Mouse (Mus musculus) MEL (cell line): ENCODE measurements around the gene Gm20388. TPM values are rescaled to one million over a fixed set of nuclear protein-coding genes. Genes with fewer than 3 reads are reported as not detected.

Experiments
- DNase-seq: peaks from one replicate; pipeline ENCODE4 v3.0.0; 2011; ENCODE audit warnings: low read depth, low spot score
- H3K27ac ChIP-seq: 2 replicates; pipeline ENCODE4 v1.5.1; 2012; ENCODE audit warnings: low read depth, mild to moderate bottlenecking, control low read depth, low read length, moderate library complexity; ENCODE audit not compliant: control insufficient read depth
- H3K27me3 ChIP-seq, 2 experiments: fragments of 150-350 bp in 1 of 2; sonication (generic) in 1 of 2; 2 replicates each; pipeline ENCODE4 v1.6.1; 2012; ENCODE audit warnings: low read length in 2 of 2, mild to moderate bottlenecking in 2 of 2, improper control_type of control experiment in 1 of 2, moderate library complexity in 1 of 2; ENCODE audit not compliant: insufficient read depth in 2 of 2, control insufficient read depth in 1 of 2
- H3K36me3 ChIP-seq, 2 experiments: 2 replicates each; pipeline ENCODE4 v1.6.1; 2012 to 2014; ENCODE audit warnings: low read length in 2 of 2, improper control_type of control experiment in 1 of 2, inconsistent platforms in 1 of 2, mild to moderate bottlenecking in 1 of 2; ENCODE audit not compliant: insufficient read depth in 2 of 2, control insufficient read depth in 1 of 2
- H3K4me1 ChIP-seq, 2 experiments: fragments of 150-350 bp in 1 of 2; sonication (generic) in 1 of 2; 2 replicates each; pipeline ENCODE4 v1.6.1; 2012; ENCODE audit warnings: low read length in 2 of 2, improper control_type of control experiment in 1 of 2, mild to moderate bottlenecking in 1 of 2; ENCODE audit not compliant: insufficient read depth in 2 of 2, control insufficient read depth in 1 of 2
- H3K4me3 ChIP-seq, 2 experiments: fragments of 150-350 bp in 1 of 2; sonication (generic) in 1 of 2; 2 replicates each; pipeline ENCODE4 v1.5.1; 2012; ENCODE audit warnings: low read depth in 2 of 2, low read length in 2 of 2, mild to moderate bottlenecking in 2 of 2, moderate library complexity in 2 of 2, control low read depth in 1 of 2, improper control_type of control experiment in 1 of 2; ENCODE audit not compliant: control insufficient read depth in 1 of 2, insufficient read depth in 1 of 2
- H3K79me2 ChIP-seq: 2 replicates; pipeline ENCODE4 v1.6.1; 2012; ENCODE audit warnings: mild to moderate bottlenecking, low read length, moderate library complexity; ENCODE audit not compliant: control insufficient read depth, poor library complexity, insufficient read depth
- H3K9ac ChIP-seq: 2 replicates; pipeline ENCODE4 v1.6.1; 2012; ENCODE audit warnings: low read depth, mild to moderate bottlenecking, control low read depth, low read length, moderate library complexity; ENCODE audit not compliant: control insufficient read depth, poor library complexity, severe bottlenecking
- H3K9me3 ChIP-seq: fragments of 150-350 bp; sonication (generic); replicated peaks from 2 replicates; pipeline ENCODE4 v1.6.1; 2012; ENCODE audit warnings: mild to moderate bottlenecking, low read length, improper control_type of control experiment, moderate library complexity; ENCODE audit not compliant: insufficient read depth
- BHLHE40 ChIP-seq: IDR thresholded peaks from 2 replicates; pipeline ENCODE4 v1.6.1; 2012; ENCODE audit warnings: low read depth, mild to moderate bottlenecking, inconsistent platforms, low read length, improper control_type of control experiment, borderline replicate concordance
- CHD1 ChIP-seq: IDR thresholded peaks from 2 replicates; pipeline ENCODE4 v1.6.1; 2012; ENCODE audit warnings: low read depth, mild to moderate bottlenecking, inconsistent platforms, low read length, improper control_type of control experiment
- CHD2 ChIP-seq: IDR thresholded peaks from 2 replicates; pipeline ENCODE4 v1.6.1; 2011; ENCODE audit warnings: low read length, improper control_type of control experiment
- CTCF ChIP-seq, 3 experiments: IDR thresholded peaks in 2 of 3; conservative IDR thresholded peaks in 1 of 3; 2 replicates each; pipeline ENCODE4 v1.5.1; 2011 to 2012; ENCODE audit warnings: low read length in 3 of 3, low read depth in 2 of 3, mild to moderate bottlenecking in 2 of 3, improper control_type of control experiment in 1 of 3, inconsistent platforms in 1 of 3, mixed read lengths in 1 of 3, moderate library complexity in 1 of 3; ENCODE audit not compliant: control insufficient read depth in 1 of 3, insufficient read depth in 1 of 3, poor library complexity in 1 of 3, severe bottlenecking in 1 of 3
- ELF1 ChIP-seq: IDR thresholded peaks from 2 replicates; pipeline ENCODE4 v1.6.1; 2014; ENCODE audit warnings: low read depth, mild to moderate bottlenecking, inconsistent platforms, low read length, improper control_type of control experiment, moderate library complexity
- EP300 ChIP-seq, 2 experiments: IDR thresholded peaks; 2 replicates each; pipeline ENCODE4 v1.6.1; 2011; ENCODE audit warnings: improper control_type of control experiment in 2 of 2, low read length in 2 of 2, low read depth in 1 of 2, mild to moderate bottlenecking in 1 of 2
- ETS1 ChIP-seq: IDR thresholded peaks from 2 replicates; pipeline ENCODE4 v1.6.1; 2012; ENCODE audit warnings: low read depth, mild to moderate bottlenecking, inconsistent platforms, low read length, improper control_type of control experiment, moderate library complexity
- GABPA ChIP-seq: IDR thresholded peaks from 2 replicates; pipeline ENCODE4 v1.6.1; 2012; ENCODE audit warnings: low read depth, mild to moderate bottlenecking, inconsistent platforms, low read length, improper control_type of control experiment, moderate library complexity
- HCFC1 ChIP-seq: IDR thresholded peaks from 2 replicates; pipeline ENCODE4 v1.6.1; 2012; ENCODE audit warnings: low read depth, mild to moderate bottlenecking, inconsistent platforms, low read length, improper control_type of control experiment, moderate library complexity
- MAFK ChIP-seq: IDR thresholded peaks from 2 replicates; pipeline ENCODE4 v1.6.1; 2011; ENCODE audit warnings: low read depth, mild to moderate bottlenecking, low read length, improper control_type of control experiment, borderline replicate concordance
- MAZ ChIP-seq: IDR thresholded peaks from 2 replicates; pipeline ENCODE4 v1.6.1; 2012; ENCODE audit warnings: low read depth, mild to moderate bottlenecking, inconsistent platforms, low read length, improper control_type of control experiment
- MXI1 ChIP-seq: IDR thresholded peaks from 2 replicates; pipeline ENCODE4 v1.6.1; 2011; ENCODE audit warnings: mild to moderate bottlenecking, low read depth, low read length, improper control_type of control experiment
- MYB ChIP-seq: IDR thresholded peaks from 2 replicates; pipeline ENCODE4 v1.6.1; 2011; ENCODE audit warnings: mild to moderate bottlenecking, low read depth, low read length, improper control_type of control experiment
- NELFE ChIP-seq: IDR thresholded peaks from 2 replicates; pipeline ENCODE4 v1.6.1; 2011; ENCODE audit warnings: low read depth, low read length, improper control_type of control experiment
- POLR2A ChIP-seq, 2 experiments: IDR thresholded peaks; 2 replicates each; pipeline ENCODE4 v1.6.1; 2011 to 2012; ENCODE audit warnings: low read length in 2 of 2, mild to moderate bottlenecking in 2 of 2, control low read depth in 1 of 2, improper control_type of control experiment in 1 of 2, low read depth in 1 of 2, moderate library complexity in 1 of 2; ENCODE audit not compliant: control insufficient read depth in 1 of 2, insufficient read depth in 1 of 2, poor library complexity in 1 of 2
- POLR2AphosphoS2 ChIP-seq: IDR thresholded peaks from 2 replicates; pipeline ENCODE4 v1.6.1; 2011; ENCODE audit warnings: low read length, improper control_type of control experiment
- POLR2AphosphoS5 ChIP-seq: IDR thresholded peaks from 2 replicates; pipeline ENCODE4 v1.6.1; 2012; ENCODE audit warnings: low read depth, borderline replicate concordance, mild to moderate bottlenecking, inconsistent platforms, low read length, moderate library complexity, mixed read lengths
- RAD21 ChIP-seq: IDR thresholded peaks from 2 replicates; pipeline ENCODE4 v1.6.1; 2011; ENCODE audit warnings: mild to moderate bottlenecking, low read depth, low read length, improper control_type of control experiment
- RCOR1 ChIP-seq: IDR thresholded peaks from 2 replicates; pipeline ENCODE4 v1.6.1; 2012; ENCODE audit warnings: low read depth, mild to moderate bottlenecking, inconsistent platforms, low read length, improper control_type of control experiment
- SIN3A ChIP-seq: IDR thresholded peaks from 2 replicates; pipeline ENCODE4 v1.6.1; 2012; ENCODE audit warnings: low read length, improper control_type of control experiment, inconsistent platforms
- TBP ChIP-seq: IDR thresholded peaks from 2 replicates; pipeline ENCODE4 v1.8.0; 2011; ENCODE audit warnings: low read depth, low read length, improper control_type of control experiment
- TCF12 ChIP-seq: IDR thresholded peaks from 2 replicates; pipeline ENCODE4 v1.6.1; 2014; ENCODE audit warnings: low read depth, mild to moderate bottlenecking, inconsistent platforms, low read length, improper control_type of control experiment, moderate library complexity
- USF2 ChIP-seq, 2 experiments: IDR thresholded peaks; 2 replicates each; pipeline ENCODE4 v1.6.1; 2011 to 2012; ENCODE audit warnings: improper control_type of control experiment in 2 of 2, low read length in 2 of 2, borderline replicate concordance in 1 of 2, inconsistent platforms in 1 of 2, low read depth in 1 of 2, mild to moderate bottlenecking in 1 of 2; ENCODE audit not compliant: insufficient read depth in 1 of 2
- ZKSCAN1 ChIP-seq: IDR thresholded peaks from 2 replicates; pipeline ENCODE4 v1.6.1; 2012; ENCODE audit warnings: low read depth, mild to moderate bottlenecking, inconsistent platforms, low read length, improper control_type of control experiment, moderate library complexity
- polyA plus RNA-seq, 2 experiments: library from polyadenylated mRNA; stranded (reverse) in 1 of 2; unstranded in 1 of 2; fragments of >175 nt in 1 of 2; fragments of >200 nt in 1 of 2; gene quantifications; 2 replicates each; pipeline versions ENCODE4 v1.2.1 to v1.2.4; 2012; ENCODE audit warnings: low replicate concordance in 2 of 2, low read depth in 1 of 2; ENCODE audit not compliant: insufficient read length in 2 of 2, insufficient read depth in 1 of 2, missing spikeins in 1 of 2
- total RNA-seq: library from RNA; depleted of rRNA; stranded (reverse); fragments of 300-350 nt; gene quantifications from 2 replicates; pipeline ENCODE4 v1.2.3, GENCODE M21; 2012

Gm20388 gene
- total and polyA plus RNA-seq, 3 experiments: 11.1 to 17.8 TPM; not detected in 1

- Histone ChIP-seq H3K27me3 (no peaks in the 10 kb centered on the region), H3K9me3 (no peaks in the 10 kb centered on the region), H3K27ac (no peak overlapping the region)
- TF ChIP-seq TCF12 (no peak), ETS1 (no peak), USF2 (IDR thresholded peaks at IDR 0.05; ENCODE audit: borderline replicate concordance in 1 of 2, insufficient read depth in 1 of 2, low read depth in 1 of 2, low read length in 2 of 2) (no peak), POLR2A (IDR thresholded peaks at IDR 0.05; ENCODE audit: control insufficient read depth in 1 of 2, insufficient read depth in 1 of 2, low read depth in 1 of 2, low read length in 2 of 2, poor library complexity in 1 of 2) (no peak), ELF1 (no peak), POLR2AphosphoS5 (no peak), CHD2 (no peak)
- TF ChIP-seq, all 39 proteins: peak for 0
- H3K9ac ChIP-seq: no peak overlapping the region
- no peaks in the 10 kb centered on the region for H3K36me3 ChIP-seq
- H3K4me3 ChIP-seq: no peak overlapping the region
- DNase-seq: no peak
- H3K4me1 ChIP-seq: peaks cover 0 to 8% of the 10 kb centered on the region in 2 experiments; a peak in 2 of 4 replicates
- H3K79me2 ChIP-seq: no peaks in the 10 kb centered on the region
These were observed 126.6 kb downstream of the Gm20388 start for GRCm38 (mm10) chr8:120037199-120037598.

- DNase-seq: no peak
- Histone ChIP-seq H3K79me2 (no peaks in the 10 kb centered on the region), H3K36me3 (peaks cover 0 to 1% of the 10 kb centered on the region in 2 experiments; a peak in 2 of 4 replicates), H3K9me3 (no peaks in the 10 kb centered on the region), H3K4me3 (no peak overlapping the region), H3K27me3 (no peaks in the 10 kb centered on the region), H3K9ac (no peak overlapping the region), H3K4me1 (peaks cover 0 to 12% of the 10 kb centered on the region in 2 experiments; a peak in 3 of 4 replicates), H3K27ac (no peak overlapping the region)
- no peak for TF ChIP-seq POLR2AphosphoS2
- no peak for TF ChIP-seq MYB
- TF ChIP-seq MAFK: no peak
- TF ChIP-seq SIN3A: no peak
- TF ChIP-seq USF2 (IDR thresholded peaks at IDR 0.05; ENCODE audit: borderline replicate concordance in 1 of 2, insufficient read depth in 1 of 2, low read depth in 1 of 2, low read length in 2 of 2): no peak
- TF ChIP-seq TBP: no peak
- TF ChIP-seq POLR2A (IDR thresholded peaks at IDR 0.05; ENCODE audit: control insufficient read depth in 1 of 2, insufficient read depth in 1 of 2, low read depth in 1 of 2, low read length in 2 of 2, poor library complexity in 1 of 2): no peak
- TF ChIP-seq GABPA: no peak
- TF ChIP-seq EP300 (IDR thresholded peaks at IDR 0.05; ENCODE audit: low read depth in 1 of 2, low read length in 2 of 2): no peak
- TF ChIP-seq CHD1: no peak
- TF ChIP-seq MXI1: no peak
- TF ChIP-seq RCOR1: no peak
- no peak for TF ChIP-seq RAD21
- no peak for TF ChIP-seq ZKSCAN1
- no peak for TF ChIP-seq MAZ
- TF ChIP-seq NELFE: no peak
- TF ChIP-seq CTCF (IDR thresholded peaks at IDR 0.05 in 2 of 3, conservative IDR thresholded peaks at IDR 0.05 in 1 of 3; ENCODE audit: control insufficient read depth in 1 of 3, insufficient read depth in 1 of 3, low read depth in 2 of 3, low read length in 3 of 3, poor library complexity in 1 of 3, severe bottlenecking in 1 of 3): no peak
- TF ChIP-seq HCFC1: no peak
- TF ChIP-seq CHD2: no peak
- no peak for TF ChIP-seq BHLHE40
These were observed 127.0 kb downstream of the Gm20388 start for GRCm38 (mm10) chr8:120037611-120038010.
